In genomic region chr5:32342711-32343285, GRCm38 (mm10) we compare ENCODE assay signal across 23 mouse cellular contexts.
A peak's percentile ranks its signal among the peaks of the same experiment; 100 is the strongest.
DNase-seq lines count a peak whose midpoint lies in the region; ATAC-seq and TF ChIP-seq lines count a peak whose summit lies in the region.
"Had no signal": no experiment of that assay in that cellular context is flagged by ENCODE, and none has a peak within 500 bp of the region (broad histone marks: within the 10 kb centered on the region; RNA-seq: fewer than 3 reads in every experiment).

No protein-coding gene starts in this region.

- no peak overlapping the region for H3K4me3 ChIP-seq in heart, embryonic 10.5 days
- no peak overlapping the region for H3K4me3 ChIP-seq in forebrain, embryonic 15.5 days
- no peak overlapping the region for H3K4me3 ChIP-seq in stomach, postnatal 0 days (ENCODE audit: low read depth, low read length)
- H3K4me3 ChIP-seq: forebrain, embryonic 10.5 days; forebrain, embryonic 13.5 days; hindbrain, embryonic 13.5 days; intestine, embryonic 15.5 days had no signal

- H3K9ac ChIP-seq in forebrain, embryonic 15.5 days (replicated peaks): no peak overlapping the region
- no peak overlapping the region for H3K9ac ChIP-seq in stomach, postnatal 0 days (ENCODE audit: low read length)
- H3K9ac ChIP-seq: forebrain, embryonic 13.5 days; forebrain, postnatal 0 days; hindbrain, embryonic 13.5 days; intestine, embryonic 15.5 days had no signal

- no peak for TF ChIP-seq EP300 in stomach, postnatal 0 days (optimal IDR thresholded peaks at IDR 0.05)

- peak overlapping the region; percentile 13; the same call in 1 of the 2 replicates for H3K27ac ChIP-seq in heart, embryonic 10.5 days
- H3K27ac ChIP-seq in forebrain, embryonic 15.5 days (replicated peaks): no peak overlapping the region
- H3K27ac ChIP-seq in stomach, postnatal 0 days (replicated peaks): no peak overlapping the region
- H3K27ac ChIP-seq: forebrain, embryonic 10.5 days; forebrain, embryonic 13.5 days; hindbrain, embryonic 13.5 days; intestine, embryonic 15.5 days had no signal

- H3K4me2 ChIP-seq in forebrain, embryonic 15.5 days (replicated peaks): no peak overlapping the region
- H3K4me2 ChIP-seq in stomach, postnatal 0 days (replicated peaks; ENCODE audit: low read depth): no peak overlapping the region
- H3K4me2 ChIP-seq: forebrain, embryonic 13.5 days; heart, embryonic 11.5 days; hindbrain, embryonic 13.5 days; intestine, embryonic 15.5 days had no signal

- H3K36me3 ChIP-seq in heart, embryonic 10.5 days: no peaks in the 10 kb centered on the region
- no peaks in the 10 kb centered on the region for H3K36me3 ChIP-seq in forebrain, embryonic 15.5 days
- no peaks in the 10 kb centered on the region for H3K36me3 ChIP-seq in stomach, postnatal 0 days (ENCODE audit: control insufficient read depth, insufficient read depth, low read length)
- H3K36me3 ChIP-seq: forebrain, embryonic 10.5 days; hindbrain, embryonic 13.5 days; intestine, embryonic 15.5 days had no signal

- CTCF ChIA-PET in Patski (lab: Charles Lee): interaction anchor here (0.9 to 1.4 kb wide), 4 partner anchors 17 to 118 kb away, joined by 3 to 5 read pairs (median 4); partner anchors contain the start of gene Ppp1cb

- no peaks in the 10 kb centered on the region for H3K9me3 ChIP-seq in heart, embryonic 10.5 days
- H3K9me3 ChIP-seq in forebrain, embryonic 15.5 days: no peaks in the 10 kb centered on the region
- no peaks in the 10 kb centered on the region for H3K9me3 ChIP-seq in stomach, postnatal 0 days (ENCODE audit: control insufficient read depth, low read length)
- H3K9me3 ChIP-seq: forebrain, embryonic 10.5 days; forebrain, embryonic 13.5 days; hindbrain, embryonic 13.5 days; intestine, embryonic 15.5 days had no signal

- peaks cover 65% of the 10 kb centered on the region for H3K4me1 ChIP-seq in heart, embryonic 10.5 days
- no peaks in the 10 kb centered on the region for H3K4me1 ChIP-seq in forebrain, embryonic 15.5 days
- H3K4me1 ChIP-seq in stomach, postnatal 0 days (replicated peaks; ENCODE audit: control insufficient read depth, insufficient read depth): peaks cover 4% of the 10 kb centered on the region; the same call in 1 of the 2 replicates

- TF ChIP-seq CTCF in Patski (IDR thresholded peaks at IDR 0.05): no peak
- TF ChIP-seq CTCF in stomach, postnatal 0 days (IDR thresholded peaks at IDR 0.05; ENCODE audit: low read depth): no peak

- ATAC-seq in Patski: no peak
- no peak for ATAC-seq in forebrain, embryonic 15.5 days (replicated peaks)
- ATAC-seq in stomach, postnatal 0 days (ENCODE audit: low FRiP score, low TSS enrichment): no peak
- ATAC-seq: activated CD4-positive, CD25-positive, alpha-beta regulatory T cell, adult 4 months; CD4-positive, CD25-positive, alpha-beta regulatory T cell, adult 4 months; forebrain, embryonic 13.5 days; forebrain, postnatal 0 days; hindbrain, embryonic 16.5 days; intestine, embryonic 15.5 days had no signal

- POLR2A ChIA-PET in Patski (lab: Charles Lee): interaction anchor here (1.2 kb wide), 1 partner anchor 8 kb away, joined by 3 read pairs; no protein-coding TSS in a partner anchor

- 65% methylated on average over 5 of the region's 5 CpGs for WGBS in heart, embryonic 10.5 days
- 68% methylated on average over 5 of the region's 5 CpGs for WGBS in forebrain, embryonic 15.5 days
- WGBS in stomach, postnatal 0 days: 58% methylated on average over 5 of the region's 5 CpGs

- no peaks in the 10 kb centered on the region for H3K27me3 ChIP-seq in heart, embryonic 10.5 days (ENCODE audit: insufficient read depth, poor library complexity, severe bottlenecking)
- no peaks in the 10 kb centered on the region for H3K27me3 ChIP-seq in Patski
- H3K27me3 ChIP-seq in forebrain, embryonic 15.5 days: no peaks in the 10 kb centered on the region
- H3K27me3 ChIP-seq in stomach, postnatal 0 days (ENCODE audit: control insufficient read depth, insufficient read depth, low read length): no peaks in the 10 kb centered on the region
- H3K27me3 ChIP-seq: forebrain, embryonic 13.5 days; intestine, embryonic 15.5 days had no signal

- in situ Hi-C loops in Patski (cut with MboI; ENCODE audit: low pct_unique_long_range_greater_than_20kb): no loop called here

- DNase-seq in heart, embryonic 10.5 days (ENCODE audit: low spot score): no peak
- no peak for DNase-seq in heart, adult 9 months (ENCODE audit: low spot score in 2 of 2)
- peak; percentile 84 for DNase-seq in Muller cell, postnatal 12 days (ENCODE audit: inconsistent ontology term)
- DNase-seq in Patski (ENCODE audit: low read depth, low spot score): peak; percentile 80
- DNase-seq in stomach, postnatal 0 days (ENCODE audit: low spot score): no peak
- DNase-seq: adrenal gland, adult 8-10 months; adrenal gland, postnatal 25 days; cerebellum, adult 18-20 months; cerebellum, adult 9-10 months; cerebellum, postnatal 14 days; forebrain, postnatal 0 days; gastrocnemius, postnatal 10 days; heart, adult 18-20 months; kidney, adult 11 months had no signal

Comparison
In these comparisons a context has a peak if more than half of its experiments do, and no peak if none do; other contexts are left out.
1. DNase-seq: peak in Muller cell, postnatal 12 days (single experiment) and Patski (single experiment); none in heart, embryonic 10.5 days (single experiment), heart, adult 9 months (0 of 2) and stomach, postnatal 0 days (single experiment).